Mouse (Mus musculus) kidney, embryonic 16.5 days (tissue): ENCODE results near the gene Olfm2. TPM values are rescaled to one million over a fixed set of nuclear protein-coding genes. Genes with fewer than 3 reads are reported as not detected.
"Not testable (repeated sequence)": the region's sequence is repeated elsewhere in the genome, so short reads cannot be mapped to it uniquely, and the experiment has no call there.

Source experiments
- ATAC-seq: fragments of 200-750 bp; cut with Nextera tagmentation; 2 replicates; pipeline ENCODE4 v1.8.0; 2017; ENCODE audit warnings: moderate TSS enrichment; ENCODE audit not compliant: low FRiP score, low TSS enrichment
- H3K27ac ChIP-seq: fragments of 300-500 bp; sonication (generic); 2 replicates; pipeline ENCODE4 v1.5.1; 2014; ENCODE audit warnings: low read length
- H3K27me3 ChIP-seq: fragments of 300-500 bp; sonication (generic); 2 replicates; pipeline ENCODE4 v1.6.1; 2014; ENCODE audit warnings: low read length, control low read depth, mixed read lengths; ENCODE audit not compliant: insufficient read depth
- H3K36me3 ChIP-seq: fragments of 300-500 bp; sonication (generic); 2 replicates; pipeline ENCODE4 v1.6.1; 2014; ENCODE audit warnings: low read length, control low read depth, mixed read lengths; ENCODE audit not compliant: insufficient read depth
- H3K4me1 ChIP-seq: fragments of 300-500 bp; sonication (generic); 2 replicates; pipeline ENCODE4 v1.6.1; 2014; ENCODE audit warnings: low read length, control low read depth, mixed read lengths; ENCODE audit not compliant: insufficient read depth
- H3K4me2 ChIP-seq: fragments of 300-500 bp; sonication (generic); replicated peaks from 2 replicates; pipeline ENCODE4 v1.6.1; 2014; ENCODE audit warnings: low read depth, low read length
- H3K4me3 ChIP-seq: fragments of 300-500 bp; sonication (generic); 2 replicates; pipeline ENCODE4 v1.5.1; 2014; ENCODE audit warnings: mild to moderate bottlenecking, low read length
- H3K9ac ChIP-seq: fragments of 300-500 bp; sonication (generic); replicated peaks from 2 replicates; pipeline ENCODE4 v1.6.1; 2014; ENCODE audit warnings: low read length
- H3K9me3 ChIP-seq: fragments of 300-500 bp; sonication (generic); 2 replicates; pipeline ENCODE4 v1.6.1; 2016; ENCODE audit warnings: low read length, control low read depth
- WGBS: fragments of 180-500 bp; shearing (Covaris S2); extraction: QIAGEN DNeasy Blood & Tissue Kit; methylation state at CpG from one replicate; pipeline ENCODE4 v1.1.7; 2014; 5-methylcytosine and 5-hydroxymethylcytosine counted together
- polyA plus RNA-seq: library from polyadenylated mRNA; unstranded; fragments of >200 nt; fragmentation: Nextera tagmentation; extraction: Ambion mirVana; gene quantifications from 2 replicates; pipeline ENCODE4 v1.2.1, GENCODE M21; 2015

Gene Olfm2
- polyA plus RNA-seq, 1 experiment from 2014 or later: 6.6 TPM

DNA sequence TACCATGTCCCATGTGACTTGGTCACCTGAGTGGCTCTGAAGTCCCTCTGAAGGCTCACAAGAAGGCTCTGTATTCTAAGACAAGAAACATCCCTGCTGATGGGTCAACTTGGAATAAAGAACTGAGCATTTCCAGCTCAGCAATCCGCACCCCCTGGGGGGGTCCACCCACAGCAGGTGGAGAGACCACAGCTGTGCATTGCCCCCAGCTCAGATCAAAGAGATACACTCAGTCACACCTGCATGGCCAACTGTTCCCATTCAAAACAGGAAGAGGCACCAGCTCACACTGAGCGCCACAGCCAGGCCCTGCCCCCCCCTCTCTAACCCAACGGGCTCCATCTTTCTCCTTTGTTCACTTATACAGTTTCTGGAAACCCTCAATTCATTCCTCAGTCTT is 109.9 kb downstream of the Olfm2 start:
- WGBS: 71% methylated on average over 3 of the region's 3 CpGs
- H3K36me3 ChIP-seq: peaks cover 24% of the 10 kb centered on the region
- H3K27ac ChIP-seq: no peak overlapping the region
- H3K9me3 ChIP-seq: no peaks in the 10 kb centered on the region
- ATAC-seq: no peak
- H3K4me1 ChIP-seq: peaks cover 7% of the 10 kb centered on the region
- H3K4me2 ChIP-seq: no peak overlapping the region
- no peak overlapping the region for H3K4me3 ChIP-seq
- H3K9ac ChIP-seq: no peak overlapping the region
- no peaks in the 10 kb centered on the region for H3K27me3 ChIP-seq

DNA sequence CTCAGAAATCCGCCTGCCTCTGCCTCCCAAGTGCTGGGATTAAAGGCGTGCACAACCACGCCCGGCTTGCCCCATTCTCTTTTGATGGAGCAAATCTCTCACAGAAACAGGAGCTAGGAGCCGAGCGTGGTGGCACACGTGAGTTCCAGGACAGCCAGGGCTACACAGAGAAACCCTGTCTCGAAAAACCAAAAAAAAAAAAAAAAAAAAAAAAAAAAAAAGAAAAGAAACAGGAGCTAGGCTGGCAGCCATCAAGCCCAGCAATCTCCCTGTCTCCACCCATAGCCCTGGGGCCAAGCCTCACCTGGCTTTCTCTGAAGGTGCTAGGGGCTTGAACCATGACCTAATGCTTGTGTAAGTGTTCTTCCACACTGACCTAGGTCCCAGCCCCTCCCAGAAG is 110.5 kb downstream of the Olfm2 start:
- ATAC-seq, H3K4me3 ChIP-seq, H3K4me2 ChIP-seq, H3K9me3 ChIP-seq, H3K27me3 ChIP-seq, H3K27ac ChIP-seq, H3K4me1 ChIP-seq, H3K9ac ChIP-seq: not testable (repeated sequence)
- WGBS: 88% methylated on average over 8 of the region's 8 CpGs
- peaks cover 24% of the 10 kb centered on the region for H3K36me3 ChIP-seq

DNA sequence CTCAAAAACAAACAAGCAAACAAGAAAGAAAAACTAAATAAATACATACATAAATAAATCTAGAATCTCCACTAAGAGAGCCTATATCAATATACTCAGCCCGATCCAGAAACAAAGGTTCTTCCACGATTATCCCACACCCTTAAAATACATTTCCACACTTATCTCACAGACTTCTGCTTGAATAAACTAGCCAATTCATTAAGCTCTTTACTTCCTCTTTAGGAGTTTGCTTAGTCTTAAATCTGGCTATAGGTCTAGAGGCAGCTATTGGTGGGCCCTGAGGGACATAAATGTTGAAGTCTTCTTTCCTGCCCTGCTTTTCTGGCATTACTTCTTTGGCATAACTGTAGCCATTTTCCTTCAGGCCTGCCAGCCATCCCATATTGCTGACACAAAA is 114.8 kb downstream of the Olfm2 start:
- no peak overlapping the region for H3K27ac ChIP-seq
- 98% methylated on average over 2 of the region's 2 CpGs for WGBS
- H3K36me3 ChIP-seq: 0 out of 2 replicates have a peak, but pooled peaks cover 2% of the 10 kb centered on the region
- no peak for ATAC-seq
- H3K27me3 ChIP-seq: no peaks in the 10 kb centered on the region
- H3K4me3 ChIP-seq: no peak overlapping the region
- no peaks in the 10 kb centered on the region for H3K4me1 ChIP-seq
- H3K9me3 ChIP-seq: no peaks in the 10 kb centered on the region
- no peak overlapping the region for H3K4me2 ChIP-seq
- H3K9ac ChIP-seq: no peak overlapping the region

Other genes with a start within 250 kb of the Olfm2 start
- gene Zfp266, start 224.9 kb downstream of the Olfm2 start, polyA plus RNA-seq: 98.3 and 108 TPM in 2 replicates
- 17.5 and 18.3 TPM in 2 replicates for gene Zfp846, start 165.1 kb downstream of the Olfm2 start, polyA plus RNA-seq
- gene Ubl5, start 103.5 kb downstream of the Olfm2 start, polyA plus RNA-seq: 331 and 349 TPM in 2 replicates
- gene Fbxl12, start 101.6 kb downstream of the Olfm2 start, polyA plus RNA-seq: 20.5 and 24.5 TPM in 2 replicates
- gene Pin1, start 94.3 kb downstream of the Olfm2 start, polyA plus RNA-seq: 55.8 and 61.2 TPM in 2 replicates
- 2.5 TPM in 2 replicates for gene Col5a3, start 68.7 kb upstream of the Olfm2 start, polyA plus RNA-seq
- not detected in 2 replicates for gene Rdh8, start 72.2 kb upstream of the Olfm2 start, polyA plus RNA-seq
- 18.8 and 20.1 TPM in 2 replicates for gene A230050P20Rik, start 122.3 kb upstream of the Olfm2 start, polyA plus RNA-seq
- gene Angptl6, start 133.4 kb upstream of the Olfm2 start, polyA plus RNA-seq: 2.9 and 3.6 TPM in 2 replicates
- gene Ppan, start 141.8 kb upstream of the Olfm2 start, polyA plus RNA-seq: 94.3 and 95.3 TPM in 2 replicates
- 299 and 319 TPM in 2 replicates for gene Eif3g, start 152.3 kb upstream of the Olfm2 start, polyA plus RNA-seq
- gene Dnmt1, start 213.5 kb upstream of the Olfm2 start, polyA plus RNA-seq: 107 and 110 TPM in 2 replicates
- 35.1 and 37.7 TPM in 2 replicates for gene S1pr2, start 230.4 kb upstream of the Olfm2 start, polyA plus RNA-seq